Mouse (Mus musculus): Measurements from ENCODE around the gene Tnfsf12. TPM values are rescaled to one million over a fixed set of nuclear protein-coding genes. Genes with fewer than 3 reads are reported as not detected.

Gene Tnfsf12
- polyA plus RNA-seq, 1 experiment from 2014 or later = 2.4 TPM

GRCm38 (mm10) chr11:69665961-69666664 is 29.5 kb downstream of the Tnfsf12 start, which contains the start of gene Cd68:
Gene Cd68 (minus strand): TSS chr11:69666153.
- no peak for DNase-seq (ENCODE audit: low spot score)
- Histone ChIP-seq H3K36me3 (ENCODE audit: control insufficient read depth, insufficient read depth, low read length) (peaks cover 40% of the 10 kb centered on the region), H3K4me3 (ENCODE audit: low read depth, low read length) (no peak within 1 kb of the TSS), H3K9me3 (ENCODE audit: control insufficient read depth, low read length) (no peaks in the 10 kb centered on the region), H3K27me3 (ENCODE audit: control insufficient read depth, insufficient read depth, low read length) (no peaks in the 10 kb centered on the region), H3K9ac (ENCODE audit: low read length) (no peak within 1 kb of the TSS), H3K4me2 (ENCODE audit: low read depth, low read length, severe bottlenecking) (peak within 1 kb of the TSS; percentile 12; the same call in 1 of the 2 replicates), H3K4me1 (replicated peaks; ENCODE audit: control insufficient read depth, insufficient read depth, low read length) (peaks cover 17% of the 10 kb centered on the region; the same call in 1 of the 2 replicates), H3K27ac (ENCODE audit: low read depth, low read length) (no peak within 1 kb of the TSS)
- WGBS = 35% methylated on average over 7 of the region's 7 CpGs
- ATAC-seq (replicated peaks; ENCODE audit: low FRiP score) = no peak

- no peak overlapping the region for H3K4me3 ChIP-seq (ENCODE audit: low read depth, low read length)
- H3K27ac ChIP-seq (ENCODE audit: low read depth, low read length) = no peak overlapping the region
- DNase-seq (ENCODE audit: low spot score) = no peak
- peaks cover 17% of the 10 kb centered on the region; the same call in 1 of the 2 replicates for H3K4me1 ChIP-seq (replicated peaks; ENCODE audit: control insufficient read depth, insufficient read depth, low read length)
- ATAC-seq (replicated peaks; ENCODE audit: low FRiP score) = no peak
- no peak overlapping the region for H3K4me2 ChIP-seq (ENCODE audit: low read depth, low read length, severe bottlenecking)
- H3K9ac ChIP-seq (ENCODE audit: low read length) = no peak overlapping the region
- peaks cover 40% of the 10 kb centered on the region for H3K36me3 ChIP-seq (ENCODE audit: control insufficient read depth, insufficient read depth, low read length)
- 80% methylated on average over 9 of the region's 9 CpGs for WGBS
- H3K9me3 ChIP-seq (ENCODE audit: control insufficient read depth, low read length) = no peaks in the 10 kb centered on the region
- H3K27me3 ChIP-seq (ENCODE audit: control insufficient read depth, insufficient read depth, low read length) = no peaks in the 10 kb centered on the region
Measured at GRCm38 (mm10) chr11:69665457-69665960, 30.1 kb downstream of the Tnfsf12 start.

- Histone ChIP-seq H3K36me3 (ENCODE audit: control insufficient read depth, insufficient read depth, low read length) (peaks cover 35% of the 10 kb centered on the region), H3K4me3 (ENCODE audit: low read depth, low read length) (no peak overlapping the region), H3K9ac (ENCODE audit: low read length) (no peak overlapping the region), H3K9me3 (ENCODE audit: control insufficient read depth, low read length) (no peaks in the 10 kb centered on the region), H3K4me1 (replicated peaks; ENCODE audit: control insufficient read depth, insufficient read depth, low read length) (peaks cover 11% of the 10 kb centered on the region; the same call in 1 of the 2 replicates), H3K27ac (ENCODE audit: low read depth, low read length) (no peak overlapping the region), H3K27me3 (ENCODE audit: control insufficient read depth, insufficient read depth, low read length) (no peaks in the 10 kb centered on the region), H3K4me2 (ENCODE audit: low read depth, low read length, severe bottlenecking) (no peak overlapping the region)
- WGBS = 94% methylated on average over 7 of the region's 7 CpGs
- ATAC-seq (replicated peaks; ENCODE audit: low FRiP score) (no peak), DNase-seq (ENCODE audit: low spot score) (no peak)
Measured at GRCm38 (mm10) chr11:69664841-69665240, 30.8 kb downstream of the Tnfsf12 start.

GRCm38 (mm10) chr11:69663795-69664194 is 31.9 kb downstream of the Tnfsf12 start:
- peaks cover 26% of the 10 kb centered on the region for H3K36me3 ChIP-seq (ENCODE audit: control insufficient read depth, insufficient read depth, low read length)
- 87% methylated on average over 6 of the region's 6 CpGs for WGBS
- no peak overlapping the region for H3K27ac ChIP-seq (ENCODE audit: low read depth, low read length)
- no peak overlapping the region for H3K4me3 ChIP-seq (ENCODE audit: low read depth, low read length)
- H3K4me1 ChIP-seq (replicated peaks; ENCODE audit: control insufficient read depth, insufficient read depth, low read length) = peaks cover 10% of the 10 kb centered on the region; the same call in 1 of the 2 replicates
- ATAC-seq (replicated peaks; ENCODE audit: low FRiP score) (no peak), DNase-seq (ENCODE audit: low spot score) (no peak)
- no peak overlapping the region for H3K9ac ChIP-seq (ENCODE audit: low read length)
- H3K9me3 ChIP-seq (ENCODE audit: control insufficient read depth, low read length) = no peaks in the 10 kb centered on the region
- H3K4me2 ChIP-seq (ENCODE audit: low read depth, low read length, severe bottlenecking) = no peak overlapping the region
- H3K27me3 ChIP-seq (ENCODE audit: control insufficient read depth, insufficient read depth, low read length) = no peaks in the 10 kb centered on the region

GRCm38 (mm10) chr11:69662967-69663671 is 32.5 kb downstream of the Tnfsf12 start:
- WGBS = 70% methylated on average over 13 of the region's 13 CpGs
- H3K36me3 ChIP-seq (ENCODE audit: control insufficient read depth, insufficient read depth, low read length) = peaks cover 23% of the 10 kb centered on the region
- H3K27me3 ChIP-seq (ENCODE audit: control insufficient read depth, insufficient read depth, low read length) = no peaks in the 10 kb centered on the region
- DNase-seq (ENCODE audit: low spot score) (no peak), ATAC-seq (replicated peaks; ENCODE audit: low FRiP score) (peak; percentile 42)
- H3K9me3 ChIP-seq (ENCODE audit: control insufficient read depth, low read length) = no peaks in the 10 kb centered on the region
- H3K27ac ChIP-seq (ENCODE audit: low read depth, low read length) = peak overlapping the region; percentile 96
- H3K4me1 ChIP-seq (replicated peaks; ENCODE audit: control insufficient read depth, insufficient read depth, low read length) = peaks cover 10% of the 10 kb centered on the region; the same call in 1 of the 2 replicates
- H3K4me2 ChIP-seq (ENCODE audit: low read depth, low read length, severe bottlenecking) = peak overlapping the region; percentile 52
- H3K4me3 ChIP-seq (ENCODE audit: low read depth, low read length) = peak overlapping the region; percentile 47
- peak overlapping the region; percentile 78 for H3K9ac ChIP-seq (ENCODE audit: low read length)

- Histone ChIP-seq H3K36me3 (ENCODE audit: control insufficient read depth, insufficient read depth, low read length) (peaks cover 18% of the 10 kb centered on the region), H3K4me3 (ENCODE audit: low read depth, low read length) (peak within 1 kb of the TSS; percentile 47), H3K27me3 (ENCODE audit: control insufficient read depth, insufficient read depth, low read length) (no peaks in the 10 kb centered on the region), H3K27ac (ENCODE audit: low read depth, low read length) (peak within 1 kb of the TSS; percentile 96), H3K9ac (ENCODE audit: low read length) (peak within 1 kb of the TSS; percentile 78), H3K4me1 (replicated peaks; ENCODE audit: control insufficient read depth, insufficient read depth, low read length) (peaks cover 10% of the 10 kb centered on the region; the same call in 1 of the 2 replicates), H3K4me2 (ENCODE audit: low read depth, low read length, severe bottlenecking) (peak within 1 kb of the TSS; percentile 52), H3K9me3 (ENCODE audit: control insufficient read depth, low read length) (no peaks in the 10 kb centered on the region)
- peak; percentile 95 for ATAC-seq (replicated peaks; ENCODE audit: low FRiP score)
- under 1% methylated on average over 48 of the region's 48 CpGs for WGBS
- DNase-seq (ENCODE audit: low spot score) = peak; percentile 97
Measured at GRCm38 (mm10) chr11:69662213-69662966, 33.3 kb downstream of the Tnfsf12 start, which contains the start of gene Mpdu1. Gene Mpdu1 (minus strand): TSS chr11:69662642.

GRCm38 (mm10) chr11:69661221-69661881 is 34.3 kb downstream of the Tnfsf12 start:
- Histone ChIP-seq H3K36me3 (ENCODE audit: control insufficient read depth, insufficient read depth, low read length) (peaks cover 15% of the 10 kb centered on the region), H3K4me1 (replicated peaks; ENCODE audit: control insufficient read depth, insufficient read depth, low read length) (peaks cover 10% of the 10 kb centered on the region; the same call in 1 of the 2 replicates), H3K27ac (ENCODE audit: low read depth, low read length) (peak overlapping the region; percentile 96), H3K9me3 (ENCODE audit: control insufficient read depth, low read length) (no peaks in the 10 kb centered on the region), H3K27me3 (ENCODE audit: control insufficient read depth, insufficient read depth, low read length) (no peaks in the 10 kb centered on the region), H3K9ac (ENCODE audit: low read length) (peak overlapping the region; percentile 78; the same call in 1 of the 2 replicates), H3K4me3 (ENCODE audit: low read depth, low read length) (peak overlapping the region; percentile 47), H3K4me2 (ENCODE audit: low read depth, low read length, severe bottlenecking) (peak overlapping the region; percentile 52)
- 90% methylated on average over 3 of the region's 3 CpGs for WGBS
- no peak for ATAC-seq (replicated peaks; ENCODE audit: low FRiP score)
- DNase-seq (ENCODE audit: low spot score) = no peak
